Mouse (Mus musculus): ENCODE measurements around the gene Fscn2.

Gene Fscn2

DNA sequence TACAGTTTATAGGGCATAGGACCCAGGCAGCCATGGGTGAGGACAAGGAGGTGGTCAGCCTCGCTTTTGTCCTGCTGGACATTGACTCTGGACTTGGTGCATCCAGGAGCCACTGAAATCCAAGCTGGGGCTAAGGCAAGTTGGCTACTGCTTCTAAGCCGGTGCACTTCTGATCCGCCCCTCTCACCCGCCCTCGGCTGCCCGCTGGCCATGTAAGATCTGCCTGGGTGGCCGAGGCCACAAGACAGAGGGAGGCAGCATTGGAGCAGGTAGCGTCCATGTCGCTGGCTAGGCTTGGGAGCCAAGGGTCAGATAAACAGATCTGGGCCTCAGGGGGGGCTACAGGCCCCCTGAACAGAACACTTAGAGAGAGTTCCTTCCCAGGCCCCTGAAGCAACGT is at the start of gene Fscn2:
Gene Fscn2 (plus strand): TSS at position 240 of the 400 bp plus-strand sequence.
- DNase-seq, result no peak

DNA sequence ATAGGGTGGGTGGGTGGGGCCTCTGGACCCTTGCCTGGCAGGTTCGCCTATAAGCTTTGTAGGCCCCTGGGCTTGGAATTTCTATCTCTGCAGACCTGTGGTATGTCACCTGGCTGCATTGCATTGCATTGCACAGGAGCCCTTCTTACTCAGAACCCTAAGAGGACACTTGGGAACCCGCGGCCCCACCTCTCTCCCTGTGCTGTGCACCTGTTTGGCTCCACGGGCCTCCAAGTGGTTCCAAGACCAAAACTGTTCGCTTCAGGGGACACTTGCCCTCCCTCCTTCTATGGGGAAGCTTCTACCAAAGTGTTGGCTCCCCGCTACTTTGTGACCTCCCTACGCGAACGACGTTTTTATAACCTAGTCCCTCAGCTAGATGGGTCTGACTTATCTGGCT is 49.8 kb upstream of the Fscn2 start:
- DNase-seq, result no peak

- DNase-seq, result no peak
These were observed 49.3 kb upstream of the Fscn2 start for GRCm38 (mm10) chr11:120312069-120312468.

GRCm38 (mm10) chr11:120313906-120314685 is 47.2 kb upstream of the Fscn2 start:
- DNase-seq, result no peak

DNA sequence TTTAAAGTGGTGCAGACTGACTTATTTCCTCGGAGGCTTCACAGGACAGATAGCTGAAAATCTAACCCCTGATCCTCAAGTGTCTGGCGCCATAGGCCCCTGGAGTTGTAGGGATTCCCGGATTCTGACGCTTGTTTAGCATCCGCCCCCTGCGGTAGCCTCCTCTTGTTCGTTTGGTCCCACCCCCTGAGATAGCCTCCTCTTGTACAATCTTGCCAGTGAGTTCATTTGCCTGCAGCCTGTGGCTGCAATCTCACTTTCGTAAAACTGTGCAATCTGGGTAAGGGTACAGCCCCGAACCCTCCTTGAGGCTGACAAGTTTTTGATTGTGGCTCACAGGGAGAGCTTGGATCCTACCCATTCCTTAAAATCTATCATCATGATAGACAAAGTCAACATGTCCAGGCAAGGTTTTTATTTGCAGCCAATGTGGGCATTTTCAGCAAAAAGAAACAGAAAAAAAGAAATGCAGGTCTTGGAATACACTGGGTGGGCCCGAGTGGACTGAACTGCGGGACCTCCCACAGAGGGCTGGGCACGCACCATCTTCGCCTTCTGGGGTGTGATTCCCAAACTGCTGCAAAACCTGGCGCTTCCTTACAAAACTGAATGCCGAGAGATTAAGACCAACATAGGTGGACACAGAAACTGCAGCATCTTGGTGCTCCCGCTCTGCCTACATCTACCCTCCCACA is 46.5 kb upstream of the Fscn2 start:
- DNase-seq, result no peak

GRCm38 (mm10) chr11:120315416-120315761 is 45.9 kb upstream of the Fscn2 start:
- no peak for DNase-seq

DNA sequence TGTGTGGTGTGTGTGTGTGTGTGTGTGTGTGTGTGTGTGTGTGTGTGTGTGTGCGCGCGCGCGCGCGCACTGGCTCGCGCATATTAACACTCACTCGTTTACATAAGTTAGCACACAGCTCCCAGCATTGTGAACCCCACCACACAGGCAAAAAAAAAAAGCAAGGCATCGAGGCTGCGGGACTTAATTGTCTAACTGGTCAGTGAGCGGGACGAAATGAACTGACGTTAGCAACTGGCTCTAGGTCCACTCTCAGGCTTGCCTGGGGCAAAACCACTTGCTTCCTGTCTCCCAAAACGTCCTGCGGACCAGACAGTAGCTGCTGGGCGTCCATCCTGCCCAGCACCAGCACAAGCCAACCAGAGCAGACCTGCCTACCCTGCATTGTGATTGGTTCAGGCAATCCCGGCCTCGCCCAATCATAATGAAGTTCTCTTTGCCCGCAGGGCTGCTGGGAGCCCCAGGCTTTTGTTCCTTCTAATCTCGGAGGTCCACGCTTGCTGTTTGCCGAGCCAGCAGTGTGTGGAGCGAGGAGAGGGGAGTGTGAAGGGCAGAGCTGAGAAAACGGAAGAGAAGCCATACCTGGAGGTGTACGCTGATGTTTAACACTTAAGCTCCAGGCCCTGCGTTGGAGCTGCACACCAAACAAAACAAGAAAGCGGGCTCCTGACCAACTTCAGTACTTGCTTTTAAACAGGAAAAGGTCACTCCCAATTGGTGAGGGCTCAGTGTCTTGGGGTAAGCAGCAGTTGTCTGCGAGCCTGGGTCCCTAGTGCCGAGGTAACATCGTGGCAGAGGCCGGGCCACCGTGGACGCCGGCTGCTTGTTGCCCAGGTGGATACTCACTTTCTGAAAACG is 45.3 kb upstream of the Fscn2 start:
- DNase-seq, result peak; percentile 85 to 89

DNA sequence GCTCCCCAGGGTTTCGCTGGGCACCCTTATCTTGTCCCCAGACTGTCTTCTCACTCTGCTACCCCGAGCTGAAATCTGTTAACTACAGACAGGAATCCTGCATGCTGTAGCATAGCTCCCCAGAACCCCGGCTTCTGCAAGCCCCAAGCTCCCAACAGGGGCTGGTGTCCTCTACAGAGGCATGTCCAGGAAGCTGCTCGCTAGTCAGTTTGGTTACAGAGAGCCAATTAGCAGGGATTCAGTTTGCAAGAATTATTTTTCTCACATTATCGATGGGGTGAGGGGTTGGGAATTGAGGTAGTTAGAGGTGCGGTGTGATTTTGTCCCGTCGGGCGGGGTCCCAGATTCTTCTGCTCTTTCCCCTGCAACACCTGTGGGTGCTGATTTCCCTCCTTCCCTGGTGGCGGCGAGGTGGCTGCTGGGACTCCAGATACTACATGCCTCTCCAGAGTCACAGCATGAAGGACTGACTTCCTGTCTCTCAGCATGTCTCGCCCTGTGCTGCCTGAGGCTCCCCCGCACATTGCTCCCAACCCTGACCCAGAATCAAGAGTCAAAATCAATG is 44.6 kb upstream of the Fscn2 start:
- peak; percentile 52 to 68 for DNase-seq

DNA sequence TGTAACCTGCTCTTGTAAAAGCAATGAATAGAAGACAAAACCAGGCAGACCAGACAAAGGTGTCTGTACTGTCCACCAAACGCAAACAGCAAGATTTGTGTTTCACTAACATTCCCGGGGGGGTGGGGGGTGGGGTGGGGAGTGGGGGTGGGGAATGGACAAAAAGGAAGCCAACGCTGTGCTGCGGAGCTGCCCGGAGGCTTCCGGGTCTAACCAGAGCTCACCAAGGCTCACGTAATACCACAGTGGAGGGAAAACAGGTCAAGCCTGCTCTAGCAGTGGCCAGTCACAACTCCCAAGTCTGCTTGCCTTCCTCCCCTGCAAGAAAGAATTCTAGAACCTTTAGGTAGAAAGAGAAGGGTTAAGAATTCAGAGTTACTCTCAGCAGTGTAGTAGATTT is 43.9 kb upstream of the Fscn2 start:
- no peak for DNase-seq

DNA sequence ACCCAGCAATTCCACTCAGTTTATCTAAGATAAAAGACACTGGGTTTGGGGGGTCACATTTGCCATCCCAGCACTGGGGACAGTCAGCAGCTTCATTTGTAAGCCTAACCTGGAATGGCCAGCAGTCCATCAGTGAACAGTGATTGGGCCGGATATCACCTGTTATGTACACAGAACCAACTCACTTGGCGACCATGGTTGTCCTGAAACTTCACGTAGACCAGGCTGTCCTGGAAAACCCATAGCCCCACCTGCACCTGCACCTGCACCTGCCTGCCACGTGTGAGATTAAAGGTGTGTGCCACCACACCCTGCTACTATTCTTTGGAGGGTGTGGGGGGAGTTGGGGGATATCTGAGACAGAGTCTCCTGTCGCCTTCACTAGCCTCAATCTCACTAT is 42.0 kb upstream of the Fscn2 start:
- no peak for DNase-seq

GRCm38 (mm10) chr11:120320156-120320555 is 41.2 kb upstream of the Fscn2 start:
- DNase-seq, result no peak

DNA sequence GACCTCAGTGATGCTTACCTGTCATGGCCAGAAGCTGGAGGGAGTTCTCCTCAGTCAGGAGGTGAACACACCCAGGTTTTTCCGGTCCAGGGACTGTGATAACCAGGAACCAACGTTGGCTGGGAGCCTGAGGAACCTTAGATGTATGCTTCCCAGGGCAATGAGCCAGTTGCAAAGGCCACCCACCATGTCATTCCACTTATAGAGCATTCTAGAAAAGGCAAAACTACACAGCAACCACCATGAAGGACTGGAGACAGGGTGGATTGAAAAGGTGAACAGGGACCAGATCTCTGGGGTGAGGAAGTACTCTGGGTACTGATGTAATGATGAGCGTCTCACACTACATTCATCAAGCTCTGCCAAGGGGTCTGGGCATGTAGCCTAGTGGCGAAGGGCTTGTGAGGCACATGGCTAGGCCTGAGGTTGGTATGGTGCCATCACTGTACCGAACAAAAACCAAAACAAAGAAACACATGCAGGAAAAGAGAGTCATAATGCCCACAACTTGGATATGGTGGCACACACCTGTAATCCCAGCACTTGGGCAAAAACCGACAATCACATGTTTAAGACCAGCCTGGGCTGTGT is 25.8 kb upstream of the Fscn2 start:
- DNase-seq, result no peak

DNA sequence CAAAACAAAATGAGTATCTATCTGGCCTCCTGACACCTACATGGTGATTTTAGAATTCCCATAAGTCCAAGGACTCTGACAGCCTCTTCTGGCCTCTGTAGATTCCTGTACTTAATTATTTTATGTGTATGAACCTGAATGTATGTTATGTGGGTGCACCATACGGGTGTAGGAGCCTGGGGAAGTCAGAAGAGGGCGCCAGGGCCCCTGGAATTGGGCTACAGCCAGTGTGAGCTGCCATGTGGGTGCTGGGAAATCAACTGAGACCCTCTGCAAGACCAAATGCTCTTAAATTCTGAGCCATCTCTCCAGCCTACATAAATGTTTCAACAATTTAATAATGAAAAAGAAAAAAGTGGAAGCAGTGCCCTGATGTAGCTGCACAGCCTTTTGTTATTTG is 23.9 kb upstream of the Fscn2 start:
- no peak for DNase-seq

- DNase-seq, result no peak
These were observed 22.5 kb upstream of the Fscn2 start for GRCm38 (mm10) chr11:120338786-120339185.

DNA sequence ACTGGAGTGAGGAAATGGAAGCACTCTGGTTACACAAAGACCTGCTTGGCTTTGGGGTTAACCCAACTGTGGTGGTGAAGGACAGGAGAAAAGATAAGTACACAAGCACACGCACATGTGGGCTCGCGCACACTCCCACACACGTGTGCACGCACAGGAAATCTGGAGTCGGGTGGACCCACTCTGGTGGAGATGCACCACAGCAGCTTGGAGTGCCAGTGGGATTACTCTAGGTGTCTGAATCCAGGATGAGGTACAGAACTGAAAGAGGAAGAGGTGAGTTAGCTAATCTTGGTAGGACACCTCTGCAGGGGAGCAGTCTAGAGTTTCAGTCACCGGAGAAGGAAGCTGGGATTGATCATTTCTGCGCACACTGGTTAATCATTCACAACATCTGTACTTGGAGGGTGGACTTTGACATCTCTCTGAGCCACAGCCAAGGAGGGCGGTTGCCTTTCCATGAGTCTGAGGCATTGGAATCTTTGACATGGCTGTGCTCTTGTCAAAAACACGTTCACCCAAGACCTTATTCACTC is 21.3 kb upstream of the Fscn2 start:
- DNase-seq, result no peak

DNA sequence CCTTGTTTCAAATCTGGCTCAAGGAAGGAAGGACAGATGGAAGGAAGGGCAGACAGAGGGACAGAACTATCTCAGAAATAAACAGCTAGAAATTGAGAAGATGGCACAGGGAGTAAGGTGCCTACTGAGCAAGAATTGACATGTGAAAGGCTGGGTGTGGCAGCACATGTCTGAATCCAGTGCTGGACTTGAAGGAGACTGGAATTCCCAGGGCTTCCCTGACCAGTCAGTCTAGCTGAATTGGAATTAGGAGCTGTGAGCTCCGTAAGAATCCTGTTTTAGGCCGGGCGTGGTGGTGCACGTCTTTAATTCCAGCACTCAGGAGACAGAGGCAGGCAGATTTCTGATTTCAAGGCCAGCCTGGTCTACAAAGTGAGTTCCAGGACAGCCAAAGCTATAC is 19.7 kb upstream of the Fscn2 start:
- DNase-seq, result no peak

DNA sequence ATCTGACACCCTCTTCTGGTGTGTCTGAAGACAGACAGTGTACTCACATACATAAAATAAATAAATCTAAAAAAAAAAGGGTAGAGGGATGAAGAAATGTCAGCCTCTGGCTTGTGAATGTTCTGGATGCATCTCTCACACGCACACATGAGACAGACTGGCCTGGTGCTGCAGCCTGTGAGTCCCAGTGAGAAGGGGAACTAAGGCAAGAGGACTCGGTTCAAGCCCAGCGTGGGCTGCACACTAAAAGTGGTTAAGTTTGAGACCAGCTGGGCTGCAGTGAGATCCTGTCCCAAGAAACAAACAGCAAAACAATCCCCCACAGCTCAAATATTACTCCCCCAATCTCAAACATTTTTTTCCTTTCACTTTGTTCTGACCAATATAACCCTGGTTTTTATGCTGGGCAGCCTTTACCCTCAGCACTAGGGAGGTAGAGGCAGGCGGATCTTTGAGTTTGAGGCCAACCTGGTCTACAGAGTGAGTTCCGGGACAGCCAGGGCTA is 18.6 kb upstream of the Fscn2 start:
- DNase-seq, result no peak

- no peak for DNase-seq
These were observed 17.6 kb upstream of the Fscn2 start for GRCm38 (mm10) chr11:120343519-120344309.

- no peak for DNase-seq
These were observed 16.9 kb upstream of the Fscn2 start for GRCm38 (mm10) chr11:120344310-120344920.

- no peak for DNase-seq
These were observed 16.2 kb upstream of the Fscn2 start for GRCm38 (mm10) chr11:120345067-120345681.
